Mouse (Mus musculus) kidney, adult 9 months (tissue): ENCODE measurements around the gene Alpl.

Experiments used
- DNase-seq: peaks from one replicate; pipeline ENCODE4 v3.0.0; 2022

Gene Alpl

GRCm38 (mm10) chr4:137795611-137796557 is at the start of gene Alpl:
Alpl (minus strand) TSS chr4:137796384.
- DNase-seq, result peak; percentile 80

DNA sequence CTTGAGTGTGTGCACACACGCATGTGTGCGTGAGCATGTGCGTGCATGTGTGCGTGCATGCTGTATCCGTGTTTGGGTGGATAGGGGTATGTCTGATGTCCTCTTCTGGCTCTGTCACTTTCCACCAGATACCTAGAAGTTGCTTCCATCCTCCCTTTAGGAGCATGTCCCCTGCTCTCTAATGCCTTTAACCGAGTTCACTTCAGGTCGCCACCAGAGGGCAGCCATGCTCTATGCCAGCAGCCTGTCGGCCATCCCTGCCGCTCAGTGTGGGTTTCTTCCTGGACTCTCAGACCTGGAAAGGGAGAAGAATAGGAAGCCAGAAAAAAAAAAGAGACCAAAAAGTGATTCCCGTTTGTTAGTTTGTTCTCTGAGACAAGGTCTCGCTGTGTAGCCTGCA is 48.5 kb upstream of the Alpl start:
- DNase-seq, result peak; percentile 69

GRCm38 (mm10) chr4:137839452-137839851 is 43.3 kb upstream of the Alpl start:
- no peak for DNase-seq

GRCm38 (mm10) chr4:137838791-137839190 is 42.6 kb upstream of the Alpl start:
- no peak for DNase-seq

GRCm38 (mm10) chr4:137837792-137838191 is 41.6 kb upstream of the Alpl start:
- DNase-seq, result peak; percentile 92

GRCm38 (mm10) chr4:137836741-137837140 is 40.6 kb upstream of the Alpl start:
- DNase-seq, result no peak

DNA sequence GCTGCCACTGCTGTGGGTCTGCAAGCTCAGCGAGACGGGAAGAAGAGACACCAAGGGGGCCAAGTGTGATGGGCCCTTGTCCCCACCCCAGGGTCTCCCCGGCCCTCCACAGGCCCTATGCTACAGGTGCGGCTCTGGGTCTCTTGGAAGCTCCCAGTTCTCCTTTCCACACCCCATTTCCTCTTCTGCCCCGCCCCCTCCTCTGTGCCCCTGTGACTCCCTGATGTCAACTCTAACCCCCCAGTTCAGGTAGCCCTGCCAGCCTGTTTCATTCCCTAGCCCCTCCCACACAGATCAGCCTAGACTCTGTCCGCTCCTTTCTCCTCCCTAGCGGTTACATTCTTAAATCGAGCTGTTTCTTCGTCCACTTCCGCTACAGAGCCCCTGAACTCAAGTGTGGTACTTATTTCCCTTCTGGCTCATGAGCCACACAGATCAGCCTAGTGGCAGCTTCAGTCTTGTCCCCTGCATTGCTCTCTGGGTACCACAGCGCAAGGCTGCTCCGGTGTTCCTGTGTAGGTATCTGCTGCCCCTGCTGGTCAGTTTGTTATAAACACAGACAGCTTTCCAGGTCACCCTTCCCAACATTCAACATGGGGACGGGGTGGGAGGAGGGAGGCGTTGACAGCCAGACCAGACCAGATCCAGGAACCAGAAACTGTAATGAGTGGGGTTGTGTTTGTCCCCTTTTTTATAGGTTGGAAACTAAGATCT is 39.6 kb upstream of the Alpl start:
- DNase-seq, result peak; percentile 93

DNA sequence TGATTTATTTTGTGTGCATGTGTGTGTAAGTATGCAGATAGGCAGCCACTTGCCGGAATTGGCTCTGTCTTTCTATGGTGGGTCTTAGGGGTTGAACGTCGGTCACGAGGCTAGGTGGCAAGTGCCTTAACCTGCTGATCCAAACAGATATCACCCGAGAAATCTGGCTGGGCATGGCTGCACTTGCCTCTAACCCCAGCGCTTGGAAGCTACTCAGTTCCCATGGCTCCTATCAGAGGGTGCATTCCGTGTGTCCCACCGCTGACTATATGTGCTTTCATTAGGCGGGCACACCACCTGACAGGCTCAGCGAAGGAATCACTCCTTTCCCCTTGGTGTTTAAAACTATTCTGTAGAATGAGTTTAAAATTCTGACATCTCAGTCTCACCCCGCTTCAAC is 35.4 kb upstream of the Alpl start:
- DNase-seq, result no peak

DNA sequence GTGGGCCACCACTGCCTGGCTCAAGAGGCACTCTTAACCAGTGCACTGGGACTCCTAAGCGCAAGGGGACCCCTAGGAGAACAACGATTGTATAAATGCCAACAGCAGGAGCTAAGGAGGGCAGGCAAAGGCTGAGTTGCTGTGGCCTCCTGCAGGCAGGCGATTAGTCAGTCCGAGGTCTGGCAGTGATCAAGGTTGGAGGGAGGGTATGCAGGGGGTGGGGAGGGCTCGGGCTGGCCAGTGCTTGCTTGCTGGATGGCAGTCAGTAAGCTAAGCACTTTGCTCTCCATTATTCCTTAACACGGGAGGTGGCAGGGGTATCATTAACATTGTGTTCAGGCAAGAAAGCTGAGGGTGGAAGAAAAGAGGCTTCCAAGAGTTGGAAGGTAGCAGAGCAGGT is 34.2 kb upstream of the Alpl start:
- no peak for DNase-seq

DNA sequence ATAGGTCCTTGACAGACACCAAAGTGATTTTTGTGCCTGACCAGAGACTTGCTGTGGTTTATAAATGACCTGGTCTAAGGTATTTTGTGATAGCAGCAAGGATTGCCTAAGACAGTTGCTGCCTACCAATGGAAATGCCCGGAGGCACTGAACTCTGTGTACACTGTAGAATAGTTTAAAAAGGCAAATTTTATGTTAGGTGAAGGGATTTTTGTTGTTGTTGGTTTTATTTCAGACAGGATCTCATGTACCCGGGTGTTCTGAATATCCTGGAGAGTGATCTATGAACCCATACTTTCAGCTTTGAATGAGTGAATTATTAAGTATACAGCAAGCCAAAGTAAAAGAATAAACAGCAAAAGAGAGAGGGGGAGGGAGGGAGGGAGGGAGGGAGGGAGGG is 28.7 kb upstream of the Alpl start:
- DNase-seq, result peak; percentile 51

- DNase-seq, result no peak
These were observed 27.4 kb upstream of the Alpl start for GRCm38 (mm10) chr4:137823542-137823941.

- no peak for DNase-seq
These were observed 26.4 kb upstream of the Alpl start for GRCm38 (mm10) chr4:137822537-137822936.

DNA sequence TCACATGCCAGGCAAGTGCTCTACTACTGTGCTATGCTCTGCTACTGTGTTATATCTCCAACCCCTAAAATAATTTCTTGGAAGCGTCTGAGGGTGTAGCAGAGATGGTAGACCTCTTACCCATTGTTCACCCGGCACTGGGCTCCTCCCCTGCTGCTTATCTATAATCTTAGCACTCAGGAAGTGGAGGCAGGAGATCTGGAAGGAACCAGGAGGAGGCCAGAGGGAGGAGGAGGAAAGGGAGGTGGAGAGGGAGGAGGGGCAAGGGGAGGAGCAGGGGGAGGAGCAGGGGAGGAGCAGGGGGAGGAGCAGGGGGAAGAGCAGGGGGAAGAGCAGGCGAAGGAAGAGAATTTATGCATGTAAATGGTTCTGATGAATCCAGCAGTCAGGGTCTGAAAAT is 24.5 kb upstream of the Alpl start:
- no peak for DNase-seq

DNA sequence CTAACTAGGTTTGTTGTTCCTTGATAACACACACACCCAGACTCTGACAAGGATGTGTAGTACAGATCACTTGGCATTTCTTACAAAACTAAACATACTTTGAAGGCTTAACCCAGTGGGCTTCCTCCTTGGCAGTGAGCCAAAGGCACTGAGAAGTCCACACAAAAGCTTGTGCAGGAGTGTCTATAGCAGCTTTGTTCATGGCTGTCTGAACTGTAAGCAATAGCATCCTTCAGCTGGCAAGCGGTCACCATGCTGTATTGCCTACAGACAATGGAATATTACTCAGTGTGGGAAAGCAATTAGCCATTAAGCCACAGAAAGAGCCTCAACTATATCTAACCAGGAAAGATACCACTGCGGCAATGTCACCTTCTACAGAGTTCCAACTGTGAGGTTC is 23.3 kb upstream of the Alpl start:
- no peak for DNase-seq

GRCm38 (mm10) chr4:137818341-137818740 is 22.2 kb upstream of the Alpl start:
- no peak for DNase-seq

DNA sequence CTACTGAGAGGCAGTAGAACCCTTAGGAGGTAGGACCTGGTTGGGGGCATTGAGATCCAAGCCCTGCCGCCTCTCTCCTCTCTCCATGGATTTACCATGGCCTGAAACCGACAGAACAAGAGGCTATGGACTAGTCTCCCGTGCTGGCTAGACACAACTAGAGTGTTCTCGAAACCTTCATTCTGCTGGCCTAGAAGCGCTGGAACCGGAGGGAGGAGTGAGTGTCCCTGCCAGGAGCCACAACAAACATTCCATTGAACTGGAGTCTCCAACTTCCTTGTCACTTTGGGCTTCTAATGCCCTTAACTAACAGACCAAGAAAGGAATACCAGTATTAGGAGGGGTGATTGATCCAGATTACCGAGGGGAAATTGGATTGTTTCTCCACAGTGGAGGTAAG is 20.0 kb upstream of the Alpl start:
- DNase-seq, result no peak

DNA sequence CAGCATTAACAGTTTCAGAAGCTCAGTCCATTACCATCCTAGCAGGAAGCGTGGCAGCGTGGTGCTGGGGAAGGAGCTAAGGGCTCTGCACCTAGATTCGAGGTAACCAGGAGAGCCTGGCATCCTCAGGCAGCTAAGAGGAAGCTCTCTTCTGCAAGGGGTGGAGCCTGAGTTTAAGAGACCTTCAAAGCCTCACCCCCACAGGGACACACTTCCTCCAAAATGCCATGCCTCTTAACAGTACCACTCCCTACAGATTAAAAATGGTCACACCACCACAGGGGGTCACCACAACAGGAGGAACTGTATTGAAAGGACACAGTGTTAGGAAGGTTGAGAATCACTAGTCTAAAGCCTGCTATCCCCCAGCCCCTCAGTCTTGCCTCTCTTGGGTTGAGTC is 19.3 kb upstream of the Alpl start:
- DNase-seq, result no peak

GRCm38 (mm10) chr4:137814140-137814539 is 18.0 kb upstream of the Alpl start:
- DNase-seq, result no peak

DNA sequence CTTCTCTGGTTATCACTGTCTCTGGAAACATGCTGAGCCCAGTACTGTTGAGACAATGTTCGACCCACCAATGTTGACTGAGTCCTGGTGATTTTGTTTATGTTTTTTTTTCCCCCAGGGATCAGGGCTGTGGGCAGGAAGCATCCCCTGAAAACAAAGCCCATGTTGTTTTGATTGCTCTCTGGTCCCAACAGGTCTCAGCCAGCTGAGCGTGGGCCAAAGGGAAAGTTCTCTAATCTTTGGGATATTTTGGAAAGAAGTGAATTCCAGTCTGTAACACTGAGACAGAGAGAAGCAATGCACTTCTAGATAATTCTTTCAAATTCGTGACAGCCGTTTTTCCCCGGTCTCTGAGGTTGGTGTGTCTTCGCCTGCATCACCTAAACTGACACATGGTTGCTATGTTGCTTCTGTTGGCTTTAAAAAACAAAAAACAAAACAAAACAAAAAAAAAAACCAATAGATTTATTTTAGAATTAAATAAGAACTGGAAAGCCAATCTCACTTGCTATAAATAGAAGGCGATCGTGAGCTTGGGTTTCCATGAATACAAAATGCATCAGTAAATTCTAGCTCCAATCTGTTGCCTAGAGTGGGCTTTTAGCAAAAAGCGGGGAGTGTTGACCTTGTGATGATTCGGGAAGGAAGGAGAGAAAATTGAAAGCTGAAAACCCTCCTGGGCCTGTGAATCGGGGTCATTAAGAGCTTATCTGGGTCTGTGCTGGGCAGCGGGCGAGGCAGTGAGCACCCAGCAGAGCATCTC is 16.9 kb upstream of the Alpl start:
- no peak for DNase-seq

- no peak for DNase-seq
These were observed 13.8 kb upstream of the Alpl start for GRCm38 (mm10) chr4:137809999-137810398.

- no peak for DNase-seq
These were observed 11.2 kb upstream of the Alpl start for GRCm38 (mm10) chr4:137807301-137807851.

DNA sequence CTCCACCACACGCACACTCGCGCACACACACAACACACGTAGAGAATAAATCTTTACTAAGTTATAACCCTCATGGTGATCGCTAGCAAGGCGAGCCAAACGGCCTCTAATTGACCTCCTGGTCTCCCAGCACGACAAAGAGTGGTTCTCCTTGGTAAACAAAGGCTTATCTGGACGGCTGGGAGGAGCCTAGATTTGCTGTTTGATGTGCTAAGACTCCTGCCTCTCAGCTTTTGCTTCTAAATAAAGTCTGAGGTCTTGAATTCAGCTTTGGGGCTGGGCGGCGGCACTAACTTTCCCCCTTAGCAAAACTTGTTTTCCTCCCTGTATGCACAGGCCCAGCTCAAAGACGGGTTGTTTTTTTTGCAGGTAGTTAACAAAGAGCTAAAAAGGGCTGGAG is 5.0 kb upstream of the Alpl start:
- DNase-seq, result no peak

DNA sequence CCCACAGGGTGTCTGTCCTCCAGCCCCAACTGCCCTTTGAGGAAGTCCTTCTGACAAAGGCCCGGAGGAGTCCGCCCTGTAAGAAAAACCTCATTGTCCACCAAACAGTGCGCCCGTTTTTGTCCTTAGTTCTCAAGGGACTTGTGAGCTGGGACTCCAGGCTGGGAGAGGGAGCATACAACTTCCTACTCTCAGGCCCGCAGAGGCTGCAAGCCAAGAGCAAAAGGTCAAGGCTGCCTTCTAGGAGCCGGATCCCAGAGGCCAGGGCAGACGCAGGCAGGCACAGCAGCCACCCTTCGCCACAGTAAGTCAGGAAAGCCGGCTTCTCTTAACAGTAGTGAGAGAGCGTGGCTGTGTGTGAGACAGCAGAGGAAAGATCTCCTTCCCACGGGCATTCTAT is 4.1 kb upstream of the Alpl start:
- no peak for DNase-seq
